Mouse (Mus musculus): Measurements from ENCODE around the gene Ubac2. TPM values are rescaled to one million over a fixed set of nuclear protein-coding genes. Genes with fewer than 3 reads are reported as not detected.

Ubac2 gene
- polyA plus RNA-seq, 1 experiment = 47.1 TPM

DNA sequence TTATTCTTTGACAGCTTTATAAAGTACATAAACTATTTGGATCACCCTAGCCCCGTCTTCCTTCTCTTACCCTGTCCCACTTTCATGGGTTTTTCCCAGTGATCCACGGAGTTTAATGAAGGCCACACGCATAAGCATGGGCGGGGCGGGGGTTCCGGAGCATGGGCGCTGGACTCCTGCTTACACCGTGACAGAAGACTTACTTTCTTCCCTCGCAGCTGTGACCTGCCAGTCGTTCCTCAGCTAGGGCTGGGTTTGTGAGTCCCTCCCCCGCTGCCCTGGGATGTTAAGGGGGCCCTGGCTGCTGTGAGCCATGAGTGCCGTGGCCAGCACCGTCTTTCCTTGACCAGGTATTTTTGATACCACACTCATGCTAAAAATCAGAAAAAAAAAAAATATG lies 134.4 kb downstream of the Ubac2 start:
- DNase-seq = no peak
- Histone ChIP-seq H3K4me1 (ENCODE audit: control insufficient read depth, insufficient read depth, low read length) (no peaks in the 10 kb centered on the region), H3K4me3 (replicated peaks; ENCODE audit: extremely low read depth, low read depth, low read length) (no peak overlapping the region)
- 77% methylated on average over 13 of the region's 13 CpGs for WGBS
- TF ChIP-seq POLR2A (IDR thresholded peaks at IDR 0.05; ENCODE audit: borderline replicate concordance, extremely low read depth, low read depth, low read length) = no peak
- TF ChIP-seq CTCF (IDR thresholded peaks at IDR 0.05; ENCODE audit: insufficient read depth, low read length) = no peak

DNA sequence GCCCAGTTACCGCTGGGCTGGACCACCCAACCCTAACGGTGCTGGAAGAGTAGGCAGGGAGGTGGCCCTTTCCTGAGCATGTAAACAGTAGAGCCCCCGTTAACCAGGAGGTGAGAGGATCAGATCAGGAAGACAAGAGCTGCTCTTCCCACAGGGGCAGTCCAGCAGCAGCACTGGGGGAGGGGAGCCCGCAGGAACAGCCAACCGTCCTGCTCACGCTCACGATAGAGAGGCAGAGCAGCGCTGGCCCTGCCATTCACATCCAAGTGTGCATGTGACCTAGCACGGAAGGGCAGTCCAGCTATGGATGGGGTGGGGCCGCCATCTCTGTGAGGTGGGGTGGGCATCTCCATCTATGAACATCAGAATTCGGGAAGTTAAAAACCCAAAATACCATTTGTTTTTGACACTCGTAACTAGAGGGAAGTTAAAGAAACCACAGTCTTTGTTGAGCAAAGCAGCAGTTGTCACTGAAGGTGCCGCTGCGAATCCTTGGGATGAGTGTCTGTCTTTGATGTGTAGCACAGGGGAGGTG lies 135.1 kb downstream of the Ubac2 start:
- TF ChIP-seq CTCF (IDR thresholded peaks at IDR 0.05; ENCODE audit: insufficient read depth, low read length) = no peak
- TF ChIP-seq POLR2A (IDR thresholded peaks at IDR 0.05; ENCODE audit: borderline replicate concordance, extremely low read depth, low read depth, low read length) = 0 out of 2 replicates have a peak, but pooled peaks have one; percentile 19
- 64% methylated on average over 14 of the region's 14 CpGs for WGBS
- Histone ChIP-seq H3K4me3 (replicated peaks; ENCODE audit: extremely low read depth, low read depth, low read length) (no peak overlapping the region), H3K4me1 (ENCODE audit: control insufficient read depth, insufficient read depth, low read length) (no peaks in the 10 kb centered on the region)
- DNase-seq = no peak

DNA sequence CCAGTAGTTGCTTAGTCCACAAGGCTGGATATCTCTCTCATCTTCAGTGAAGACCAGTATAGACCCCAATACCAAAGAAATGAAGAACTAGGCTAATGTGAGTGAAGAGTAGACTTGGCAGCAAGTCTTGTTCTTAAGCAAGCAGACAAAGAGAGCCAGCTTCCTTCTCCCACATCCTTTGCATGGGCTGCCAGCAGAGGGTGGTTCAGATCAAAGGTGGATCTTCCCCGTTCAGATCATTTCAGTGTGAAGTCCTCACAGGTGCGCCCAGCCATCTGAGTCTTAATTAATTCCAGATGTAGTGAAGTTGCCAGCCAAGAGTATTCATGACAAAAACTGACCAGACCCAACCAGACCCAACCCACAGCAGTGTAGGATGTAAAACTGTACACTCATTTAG lies 139.5 kb downstream of the Ubac2 start:
- no peak overlapping the region for H3K4me3 ChIP-seq (replicated peaks; ENCODE audit: extremely low read depth, low read depth, low read length)
- H3K4me1 ChIP-seq (ENCODE audit: control insufficient read depth, insufficient read depth, low read length) = no peaks in the 10 kb centered on the region
- TF ChIP-seq POLR2A (IDR thresholded peaks at IDR 0.05; ENCODE audit: borderline replicate concordance, extremely low read depth, low read depth, low read length) (no peak), CTCF (IDR thresholded peaks at IDR 0.05; ENCODE audit: insufficient read depth, low read length) (no peak)
- 78% methylated on average over 2 of the region's 2 CpGs for WGBS
- DNase-seq = no peak

- no peak for DNase-seq
- H3K4me3 ChIP-seq (replicated peaks; ENCODE audit: extremely low read depth, low read depth, low read length) = no peak overlapping the region
- 90% methylated on average over 2 of the region's 2 CpGs for WGBS
- no peaks in the 10 kb centered on the region for H3K4me1 ChIP-seq (ENCODE audit: control insufficient read depth, insufficient read depth, low read length)
- no peak for TF ChIP-seq POLR2A (IDR thresholded peaks at IDR 0.05; ENCODE audit: borderline replicate concordance, extremely low read depth, low read depth, low read length)
- TF ChIP-seq CTCF (IDR thresholded peaks at IDR 0.05; ENCODE audit: insufficient read depth, low read length) = no peak
Observed at GRCm38 (mm10) chr14:122019389-122019788, 141.0 kb downstream of the Ubac2 start.

GRCm38 (mm10) chr14:122020567-122020966 lies 142.1 kb downstream of the Ubac2 start:
- DNase-seq = no peak
- TF ChIP-seq CTCF (IDR thresholded peaks at IDR 0.05; ENCODE audit: insufficient read depth, low read length) (no peak), POLR2A (IDR thresholded peaks at IDR 0.05; ENCODE audit: borderline replicate concordance, extremely low read depth, low read depth, low read length) (no peak)
- Histone ChIP-seq H3K4me3 (replicated peaks; ENCODE audit: extremely low read depth, low read depth, low read length) (no peak overlapping the region), H3K4me1 (ENCODE audit: control insufficient read depth, insufficient read depth, low read length) (no peaks in the 10 kb centered on the region)
- 95% methylated on average over 6 of the region's 6 CpGs for WGBS

DNA sequence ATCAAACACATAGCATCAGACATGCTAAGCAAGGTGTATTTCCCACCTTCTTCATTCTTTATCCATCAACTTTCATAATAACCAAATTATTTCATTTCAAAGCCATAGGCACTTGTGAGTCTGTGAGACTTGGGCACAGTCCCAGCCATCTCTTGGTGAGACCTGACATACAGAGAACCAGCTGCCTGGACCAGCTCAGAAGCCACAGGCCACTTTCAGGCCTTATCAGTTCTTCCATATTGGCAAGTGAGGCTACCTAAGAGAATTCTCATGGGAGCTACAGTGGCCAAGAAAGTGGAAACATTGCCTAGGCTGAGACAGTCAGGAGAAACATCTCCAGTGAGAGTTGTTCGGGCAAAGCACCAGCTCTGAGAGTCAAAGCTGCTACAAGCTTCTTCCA lies 144.6 kb downstream of the Ubac2 start:
- no peak for DNase-seq
- no peaks in the 10 kb centered on the region for H3K4me1 ChIP-seq (ENCODE audit: control insufficient read depth, insufficient read depth, low read length)
- TF ChIP-seq POLR2A (IDR thresholded peaks at IDR 0.05; ENCODE audit: borderline replicate concordance, extremely low read depth, low read depth, low read length) (no peak), CTCF (IDR thresholded peaks at IDR 0.05; ENCODE audit: insufficient read depth, low read length) (no peak)
- 79% methylated on average over 1 of the region's 1 CpGs for WGBS
- no peak overlapping the region for H3K4me3 ChIP-seq (replicated peaks; ENCODE audit: extremely low read depth, low read depth, low read length)

DNA sequence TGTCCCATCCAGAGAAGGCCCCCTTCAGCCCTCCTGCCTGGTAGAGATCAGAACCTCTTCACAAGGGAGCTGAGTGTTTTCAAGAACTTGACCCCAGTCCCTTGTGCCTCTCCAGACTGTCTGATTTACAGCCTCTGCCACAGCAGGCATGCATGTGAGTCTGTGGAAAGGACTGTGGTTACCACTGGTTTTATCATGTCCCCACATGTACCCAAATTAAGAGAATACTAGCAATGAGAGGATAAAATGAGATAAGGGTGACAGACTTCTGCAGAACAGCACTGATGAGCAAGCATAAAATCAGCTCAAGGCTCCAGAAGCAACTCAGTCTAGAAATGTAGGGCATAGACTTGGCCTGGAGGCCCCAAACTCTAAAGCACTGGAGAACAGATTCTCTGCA lies 145.5 kb downstream of the Ubac2 start:
- DNase-seq = no peak
- Histone ChIP-seq H3K4me3 (replicated peaks; ENCODE audit: extremely low read depth, low read depth, low read length) (no peak overlapping the region), H3K4me1 (ENCODE audit: control insufficient read depth, insufficient read depth, low read length) (no peaks in the 10 kb centered on the region)
- TF ChIP-seq POLR2A (IDR thresholded peaks at IDR 0.05; ENCODE audit: borderline replicate concordance, extremely low read depth, low read depth, low read length) (no peak), CTCF (IDR thresholded peaks at IDR 0.05; ENCODE audit: insufficient read depth, low read length) (no peak)

DNA sequence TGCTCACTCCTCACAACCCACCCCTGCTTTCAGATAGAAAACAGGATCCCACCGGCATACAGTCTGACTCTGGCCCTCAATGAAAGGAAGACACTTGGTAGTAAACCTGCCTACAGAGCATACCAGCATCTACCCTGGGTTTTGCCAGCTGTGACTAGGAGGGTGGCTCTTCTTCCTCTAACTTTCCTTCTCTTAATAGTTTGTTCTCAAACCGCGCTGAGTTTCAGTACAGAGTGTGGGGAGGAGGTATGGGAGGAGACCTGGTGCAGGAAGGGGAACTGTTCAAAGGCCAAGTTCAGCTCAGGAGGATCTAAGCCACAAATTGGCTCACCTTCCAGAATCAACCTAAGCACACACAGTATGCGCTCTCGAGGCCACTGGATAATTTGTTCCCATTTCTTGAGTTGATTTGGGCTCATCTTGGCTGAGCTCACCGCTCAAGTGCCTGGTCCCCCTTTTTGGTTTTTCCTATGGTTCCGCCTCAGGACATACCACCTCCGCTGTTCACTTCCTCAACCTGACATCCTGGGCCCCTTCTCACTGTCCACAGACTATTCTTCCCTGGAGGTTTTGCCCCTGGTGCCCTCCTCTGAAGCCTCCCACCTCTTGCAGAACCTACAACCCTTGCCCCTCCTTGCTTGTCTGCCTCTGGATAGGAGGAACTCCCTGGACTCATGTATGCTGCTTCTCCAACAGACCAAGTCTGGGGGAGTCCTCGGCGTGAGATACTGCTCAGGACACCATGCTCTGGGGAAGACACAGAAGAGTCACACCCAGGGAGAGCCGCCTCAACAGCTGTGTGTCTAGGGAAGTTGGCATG lies 150.7 kb downstream of the Ubac2 start:
- Histone ChIP-seq H3K4me3 (replicated peaks; ENCODE audit: extremely low read depth, low read depth, low read length) (no peak overlapping the region), H3K4me1 (ENCODE audit: control insufficient read depth, insufficient read depth, low read length) (no peaks in the 10 kb centered on the region)
- TF ChIP-seq POLR2A (IDR thresholded peaks at IDR 0.05; ENCODE audit: borderline replicate concordance, extremely low read depth, low read depth, low read length) (no peak), CTCF (IDR thresholded peaks at IDR 0.05; ENCODE audit: insufficient read depth, low read length) (no peak)
- WGBS = 63% methylated on average over 11 of the region's 11 CpGs
- DNase-seq = no peak

GRCm38 (mm10) chr14:122029851-122030250 lies 151.4 kb downstream of the Ubac2 start:
- no peak for DNase-seq
- 81% methylated on average over 4 of the region's 4 CpGs for WGBS
- no peak for TF ChIP-seq POLR2A (IDR thresholded peaks at IDR 0.05; ENCODE audit: borderline replicate concordance, extremely low read depth, low read depth, low read length)
- TF ChIP-seq CTCF (IDR thresholded peaks at IDR 0.05; ENCODE audit: insufficient read depth, low read length) = no peak
- Histone ChIP-seq H3K4me1 (ENCODE audit: control insufficient read depth, insufficient read depth, low read length) (no peaks in the 10 kb centered on the region), H3K4me3 (replicated peaks; ENCODE audit: extremely low read depth, low read depth, low read length) (no peak overlapping the region)

GRCm38 (mm10) chr14:122032045-122032444 lies 153.6 kb downstream of the Ubac2 start:
- 67% methylated on average over 2 of the region's 2 CpGs for WGBS
- Histone ChIP-seq H3K4me1 (ENCODE audit: control insufficient read depth, insufficient read depth, low read length) (no peaks in the 10 kb centered on the region), H3K4me3 (replicated peaks; ENCODE audit: extremely low read depth, low read depth, low read length) (no peak overlapping the region)
- no peak for TF ChIP-seq CTCF (IDR thresholded peaks at IDR 0.05; ENCODE audit: insufficient read depth, low read length)
- TF ChIP-seq POLR2A (IDR thresholded peaks at IDR 0.05; ENCODE audit: borderline replicate concordance, extremely low read depth, low read depth, low read length) = no peak
- DNase-seq = no peak

Data from lung, adult 2 months (tissue).